Mouse (Mus musculus) heart, adult 18-20 months (tissue): ENCODE measurements around the gene Myo1d. TPM values are rescaled to one million over a fixed set of nuclear protein-coding genes. Genes with fewer than 3 reads are reported as not detected.
"Not testable (repeated sequence)": the region's sequence is repeated elsewhere in the genome, so short reads cannot be mapped to it uniquely, and the experiment has no call there.

Experiments
- DNase-seq, 2 experiments: peaks; one replicate each; pipeline ENCODE4 v3.0.0; 2021 to 2022; ENCODE audit warnings: mixed read lengths in 1 of 2
- total RNA-seq, 2 experiments: library from RNA; stranded (reverse); gene quantifications; 2 replicates each; pipeline ENCODE4 v1.2.3; 2021

The Myo1d gene
- total RNA-seq, 2 experiments from 2014 or later: 10.1 to 10.3 TPM

DNA sequence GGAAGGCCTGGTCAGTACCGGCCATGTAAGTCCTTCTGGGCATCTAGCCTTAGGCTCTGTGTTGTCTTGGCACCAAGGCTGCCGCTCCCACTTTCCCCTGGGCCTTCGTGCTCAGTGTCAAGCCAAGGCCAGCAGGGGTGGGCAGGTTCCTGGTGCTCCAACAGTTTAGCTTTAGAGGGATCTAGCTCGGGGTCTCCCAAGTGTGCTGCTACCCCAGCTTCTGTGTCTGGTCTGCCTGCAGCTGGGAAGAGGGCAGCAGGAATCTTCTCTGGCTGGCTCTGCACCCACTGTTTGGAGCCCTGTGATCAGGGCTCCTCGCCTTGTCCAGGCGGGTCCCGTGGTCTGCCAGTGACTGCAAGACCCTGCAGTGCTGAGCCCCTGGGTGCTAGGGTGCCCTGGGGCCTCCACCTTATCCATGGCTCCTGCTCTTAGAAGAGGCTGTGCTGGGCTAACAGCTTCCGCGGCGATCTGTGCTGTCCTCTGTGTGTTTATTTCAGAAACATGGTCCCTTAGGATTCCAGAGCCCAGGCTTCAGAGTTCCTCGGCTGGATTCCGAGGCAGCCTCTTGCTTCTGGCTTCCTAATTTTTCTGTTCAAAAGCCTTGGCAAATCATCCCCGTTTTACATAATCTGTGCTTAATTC is 298.3 kb downstream of the Myo1d start:
- DNase-seq: no peak

- DNase-seq: no peak
Observed at GRCm38 (mm10) chr11:80479906-80480866, 299.6 kb downstream of the Myo1d start.

- no peak for DNase-seq
Observed at GRCm38 (mm10) chr11:80479425-80479824, 300.4 kb downstream of the Myo1d start.

DNA sequence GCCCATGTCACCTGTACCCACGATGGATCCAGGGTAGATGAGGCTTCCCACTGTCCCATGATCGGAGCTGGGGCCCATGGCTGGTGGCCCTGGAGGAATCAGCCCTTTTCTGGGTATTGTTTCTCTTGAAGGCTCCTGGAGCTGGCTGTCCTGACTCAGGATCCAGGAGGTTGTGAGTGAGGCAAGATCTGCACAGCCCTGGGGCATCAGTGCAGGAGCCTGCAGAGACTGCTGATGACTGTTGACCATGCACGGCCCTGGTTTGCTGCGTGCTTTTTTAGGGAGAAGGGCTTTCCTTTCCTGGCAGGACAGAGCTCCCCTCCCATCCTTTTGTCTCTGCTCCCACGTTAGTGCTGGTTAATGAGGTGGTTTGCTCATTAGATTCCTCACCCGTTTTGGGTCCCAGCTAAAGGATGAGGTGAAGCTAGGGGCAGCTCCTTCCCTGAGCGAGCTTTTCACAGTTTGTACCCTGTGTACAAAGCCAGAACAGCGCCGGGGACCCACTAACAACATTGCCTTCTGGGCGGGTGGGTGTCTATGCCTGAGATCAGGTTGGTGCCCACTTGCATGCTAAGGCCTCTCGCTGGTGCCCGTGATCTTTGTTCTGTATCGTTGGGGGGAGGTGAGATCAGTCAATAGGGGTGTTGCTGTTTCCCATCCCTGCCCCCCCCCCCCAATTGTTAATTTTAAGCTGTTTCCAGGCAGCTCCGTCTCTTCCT is 301.0 kb downstream of the Myo1d start:
- no peak for DNase-seq

GRCm38 (mm10) chr11:80477341-80478199 is 302.3 kb downstream of the Myo1d start:
- peak in 1 of 2 experiments; percentile 21 for DNase-seq

- DNase-seq: peak; percentile 88 to 91
Observed at GRCm38 (mm10) chr11:80476222-80477189, 303.3 kb downstream of the Myo1d start, which contains the start of gene Cdk5r1. Gene Cdk5r1 (plus strand): TSS chr11:80477023.

GRCm38 (mm10) chr11:80475544-80475943 is 304.3 kb downstream of the Myo1d start:
- DNase-seq: no peak

DNA sequence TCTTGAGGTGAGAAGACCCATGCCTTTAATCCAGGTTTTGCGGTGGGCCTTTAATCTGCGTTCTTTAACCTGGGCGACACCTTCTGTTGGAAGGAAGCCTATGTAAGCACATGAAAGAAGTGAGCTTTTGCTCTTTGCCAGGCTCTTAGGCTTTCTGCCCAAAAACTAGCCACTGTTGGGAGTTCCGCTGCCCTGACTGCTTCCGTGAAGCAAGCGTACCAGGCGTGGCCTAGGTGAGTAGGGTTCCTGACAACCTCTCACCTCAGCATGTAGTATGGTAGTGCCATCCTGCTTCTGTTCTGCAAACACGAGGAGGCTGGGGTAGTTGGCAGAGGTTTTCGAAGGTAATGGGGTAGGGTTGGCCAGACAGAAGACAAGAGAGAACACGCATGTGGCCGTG is 305.0 kb downstream of the Myo1d start:
- no peak for DNase-seq

GRCm38 (mm10) chr11:80474175-80474691 is 305.6 kb downstream of the Myo1d start:
- DNase-seq: no peak

DNA sequence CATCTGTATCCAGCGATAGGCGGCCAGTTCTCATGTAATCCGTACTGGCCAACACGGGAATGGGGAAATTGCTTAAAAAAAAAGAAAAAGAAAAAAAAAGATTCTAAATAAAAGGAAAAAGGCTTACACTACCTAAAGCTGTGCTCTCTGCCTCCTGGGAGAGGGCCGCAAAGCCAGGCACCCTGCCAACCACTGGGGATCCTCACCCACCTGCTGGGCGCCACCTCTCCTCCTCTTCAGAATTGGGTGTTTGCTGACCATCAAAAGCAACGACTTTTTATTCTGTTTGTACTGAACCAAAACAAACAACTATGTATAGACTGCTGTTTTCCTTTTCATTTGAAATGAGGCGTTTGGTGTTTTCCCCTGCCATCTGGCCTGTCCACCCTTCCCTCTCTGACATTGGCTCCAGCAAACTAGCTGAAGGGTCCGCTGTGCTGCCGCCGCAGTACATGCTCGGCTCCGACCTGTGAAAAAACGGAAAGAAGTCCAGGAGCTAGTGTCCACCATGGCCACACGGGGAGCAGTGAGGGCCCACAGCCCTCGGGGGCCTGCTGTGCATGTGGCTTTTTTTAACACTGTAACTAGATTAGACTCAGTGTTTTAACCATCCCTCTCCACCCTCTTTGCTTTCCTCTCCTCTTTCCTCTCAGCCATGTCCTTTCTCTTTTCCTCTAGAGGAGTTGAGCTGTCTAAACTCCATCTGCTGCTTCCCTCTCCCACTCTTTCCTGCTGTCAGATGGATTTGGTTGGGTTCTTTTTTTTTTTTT is 307.8 kb downstream of the Myo1d start:
- no peak for DNase-seq

DNA sequence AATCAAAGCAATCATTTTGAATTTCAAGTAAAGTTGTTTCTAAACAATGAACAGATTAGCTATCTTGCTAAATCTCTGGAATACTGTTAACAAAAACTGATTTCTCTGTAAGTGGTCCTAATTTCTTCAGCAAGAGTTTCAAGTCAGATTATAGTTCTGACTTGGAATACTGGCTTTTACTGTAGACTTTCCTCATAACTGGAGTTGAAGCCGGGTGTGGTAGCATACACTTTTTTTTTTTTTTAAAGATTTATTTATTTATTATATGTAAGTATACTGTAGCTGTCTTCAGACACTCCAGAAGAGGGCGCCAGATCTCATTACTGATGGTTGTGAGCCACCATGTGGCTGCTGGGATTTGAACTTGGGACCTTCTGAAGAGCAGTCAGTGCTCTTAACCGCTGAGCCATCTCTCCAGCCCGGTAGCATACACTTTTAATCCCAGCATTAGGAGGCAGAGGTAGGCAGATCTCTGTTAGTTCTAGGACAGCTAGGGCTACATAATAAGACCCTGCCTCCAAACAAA is 316.2 kb downstream of the Myo1d start:
- not testable (repeated sequence) for DNase-seq

GRCm38 (mm10) chr11:80453198-80453597 is 326.6 kb downstream of the Myo1d start:
- no peak for DNase-seq

- DNase-seq: no peak
Observed at GRCm38 (mm10) chr11:80452242-80452641, 327.6 kb downstream of the Myo1d start.

GRCm38 (mm10) chr11:80449859-80450258 is 330.0 kb downstream of the Myo1d start:
- DNase-seq: peak in 1 of 2 experiments; percentile 8

GRCm38 (mm10) chr11:80446916-80447315 is 332.9 kb downstream of the Myo1d start:
- no peak for DNase-seq
